Mouse (Mus musculus): Measurements from ENCODE around the gene Tcf3.

DNA sequence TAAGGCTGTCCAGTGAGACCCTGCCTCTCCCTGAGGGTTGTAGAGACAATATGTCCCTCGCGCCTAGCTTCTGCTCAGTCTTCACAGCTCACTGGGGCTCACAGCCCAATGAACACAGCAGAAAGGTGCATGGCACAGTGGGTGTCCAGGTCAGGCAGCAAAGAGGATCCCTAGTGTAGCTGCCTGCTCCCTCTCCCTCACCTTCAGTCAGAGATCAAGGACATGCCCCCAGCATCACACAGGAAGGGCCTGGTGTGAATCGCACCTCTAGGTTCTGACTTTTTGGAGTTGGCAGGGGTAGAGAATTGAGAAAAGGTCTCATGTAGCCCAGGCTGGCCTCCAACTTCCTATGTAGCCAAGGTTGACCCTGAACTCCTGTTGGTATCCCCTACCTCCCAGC is 1.4 kb upstream of the Tcf3 start:
- TF ChIP-seq CTCF (IDR thresholded peaks at IDR 0.05; ENCODE audit: low read depth) (no peak), EP300 (IDR thresholded peaks at IDR 0.05; ENCODE audit: low read depth) (no peak)

Data from liver, embryonic 14.5 days (tissue).